In genomic region chr5:52834386-52834785, GRCm38 (mm10) we compare ENCODE assay signal across 8 mouse cellular contexts. TPM values are rescaled to one million over a fixed set of nuclear protein-coding genes. Genes with fewer than 3 reads are reported as not detected.
DNase-seq lines count a peak whose midpoint lies in the region; ATAC-seq lines count a peak whose summit lies in the region.

No protein-coding gene starts in this region.

- H3K27me3 ChIP-seq in liver, embryonic 11.5 days (replicated peaks; ENCODE audit: control insufficient read depth, insufficient read depth, low read length): no peaks in the 10 kb centered on the region
- H3K27me3 ChIP-seq in stomach, embryonic 15.5 days (replicated peaks): no peaks in the 10 kb centered on the region

- H3K9ac ChIP-seq in liver, embryonic 11.5 days (ENCODE audit: low read depth, low read length): peak overlapping the region; percentile 90
- peak overlapping the region; percentile 82 for H3K9ac ChIP-seq in stomach, embryonic 15.5 days

- peaks cover 5% of the 10 kb centered on the region; the same call in 1 of the 2 replicates for H3K36me3 ChIP-seq in liver, embryonic 11.5 days (ENCODE audit: control insufficient read depth, insufficient read depth, low read length)
- H3K36me3 ChIP-seq in stomach, embryonic 15.5 days: peaks cover 19% of the 10 kb centered on the region; the same call in 1 of the 2 replicates

- 0 out of 2 replicates have a peak, but pooled peaks have one; percentile 3 for ATAC-seq in erythroid progenitor cell, adult 5-6 weeks (replicated peaks; ENCODE audit: low FRiP score, poor library complexity, severe bottlenecking)
- no peak for ATAC-seq in liver, embryonic 11.5 days (replicated peaks; ENCODE audit: low FRiP score)
- ATAC-seq in stomach, embryonic 15.5 days (ENCODE audit: insufficient read depth, low FRiP score, low read depth): no peak

- 9% methylated on average over 8 of the region's 8 CpGs for WGBS in liver, embryonic 11.5 days
- 6% methylated on average over 8 of the region's 8 CpGs for WGBS in stomach, embryonic 15.5 days

- DNase-seq in embryo, embryonic 10.5 days (ENCODE audit: low spot score): peak; percentile 26
- no peak for DNase-seq in embryo, embryonic 10 days (ENCODE audit: low spot score)
- peak; percentile 68 for DNase-seq in 3T3-L1 (ENCODE audit: low read depth, low spot score)
- DNase-seq in liver, embryonic 11.5 days (ENCODE audit: low spot score): no peak
- no peak for DNase-seq in urinary bladder, postnatal 10 days (ENCODE audit: low spot score)
- no peak for DNase-seq in cerebellum, adult 9-11 months

- H3K27ac ChIP-seq in liver, embryonic 11.5 days (ENCODE audit: low read depth, low read length): peak overlapping the region; percentile 77
- peak overlapping the region; percentile 92 for H3K27ac ChIP-seq in stomach, embryonic 15.5 days

- peaks cover 9% of the 10 kb centered on the region; the same call in 1 of the 2 replicates for H3K4me1 ChIP-seq in liver, embryonic 11.5 days (replicated peaks; ENCODE audit: control insufficient read depth, insufficient read depth, low read length)
- H3K4me1 ChIP-seq in stomach, embryonic 15.5 days: peaks cover 11% of the 10 kb centered on the region

- H3K4me3 ChIP-seq in liver, embryonic 11.5 days (ENCODE audit: low read depth, low read length): peak overlapping the region; percentile 73
- H3K4me3 ChIP-seq in stomach, embryonic 15.5 days (replicated peaks): peak overlapping the region; percentile 72

- H3K9me3 ChIP-seq in liver, embryonic 11.5 days (ENCODE audit: control insufficient read depth, low read length): no peaks in the 10 kb centered on the region
- no peaks in the 10 kb centered on the region for H3K9me3 ChIP-seq in stomach, embryonic 15.5 days

- peak overlapping the region; percentile 91 for H3K4me2 ChIP-seq in liver, embryonic 11.5 days
- peak overlapping the region; percentile 64 for H3K4me2 ChIP-seq in stomach, embryonic 15.5 days

RNA-seq across cellular contexts. Expression of gene Anapc4, which starts 0.6 kb away (rescaled TPM):
- total RNA-seq in erythroid progenitor cell, adult 5-6 weeks (2015; ENCODE audit: low replicate concordance): 15.5 and 16.2 TPM in 2 replicates
- 22.3 and 55.4 TPM in 2 replicates for total RNA-seq in erythroid progenitor cell, adult 5-6 weeks (2017; ENCODE audit: low replicate concordance)
- polyA plus RNA-seq in liver, embryonic 11.5 days (2014; fragmentation: Nextera tagmentation; extraction: Ambion mirVana): 63.4 and 72.4 TPM in 2 replicates
- polyA plus RNA-seq in stomach, embryonic 15.5 days (2015; fragmentation: Nextera tagmentation; extraction: Ambion mirVana): 86.1 and 92.0 TPM in 2 replicates

RNA-seq across cellular contexts. Expression of gene Zcchc4, which starts 59.2 kb away (rescaled TPM):
- total RNA-seq in erythroid progenitor cell, adult 5-6 weeks (2015; ENCODE audit: low replicate concordance): 14.1 and 16.8 TPM in 2 replicates
- 14.8 and 16.0 TPM in 2 replicates for total RNA-seq in erythroid progenitor cell, adult 5-6 weeks (2017; ENCODE audit: low replicate concordance)
- 17.1 and 17.5 TPM in 2 replicates for polyA plus RNA-seq in liver, embryonic 11.5 days (2014; fragmentation: Nextera tagmentation; extraction: Ambion mirVana)
- polyA plus RNA-seq in stomach, embryonic 15.5 days (2015; fragmentation: Nextera tagmentation; extraction: Ambion mirVana): 13.0 and 14.7 TPM in 2 replicates

Comparison
In these comparisons a context has a peak if more than half of its experiments do, and no peak if none do; other contexts are left out.
1. DNase-seq: peak in embryo, embryonic 10.5 days (single experiment) and 3T3-L1 (single experiment); none in embryo, embryonic 10 days (single experiment), liver, embryonic 11.5 days (single experiment), urinary bladder, postnatal 10 days (single experiment) and cerebellum, adult 9-11 months (single experiment).